Mouse (Mus musculus) bone marrow, adult 2 months (tissue): Measurements from ENCODE around the gene Actn3.

Experiments
- CTCF ChIP-seq: fragments of 200-500 bp; IDR thresholded peaks from 2 replicates; pipeline ENCODE4 v1.5.1; 2011; ENCODE audit warnings: low read length, control low read depth; ENCODE audit not compliant: control insufficient read depth, insufficient read depth
- POLR2A ChIP-seq: fragments of 200-500 bp; IDR thresholded peaks from 2 replicates; pipeline ENCODE4 v1.6.1; 2011; ENCODE audit warnings: low read depth, mild to moderate bottlenecking, control low read depth, low read length, borderline replicate concordance; ENCODE audit not compliant: control insufficient read depth

DNA sequence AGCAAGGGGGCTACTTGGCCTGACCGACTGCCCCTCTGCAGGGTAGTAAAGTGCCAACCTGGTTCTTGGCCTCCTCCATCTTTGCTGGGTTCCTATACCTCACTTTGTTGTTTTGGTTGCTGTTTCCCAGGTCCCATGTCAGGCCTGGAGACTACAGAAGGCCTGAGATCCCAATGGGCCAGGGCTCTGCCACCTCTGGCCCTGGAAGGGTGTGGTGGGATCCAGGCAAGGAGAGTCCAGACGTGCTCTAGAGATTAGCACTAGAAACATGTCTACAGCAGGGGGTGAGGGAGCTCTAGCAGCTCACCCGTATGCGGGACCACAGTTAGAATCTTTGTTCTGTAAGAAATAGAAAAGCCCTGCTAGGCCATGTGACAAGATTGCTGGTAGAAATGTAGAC, 6.3 kb upstream of the Actn3 start:
- TF ChIP-seq CTCF: no peak
- no peak for TF ChIP-seq POLR2A
